Mouse (Mus musculus): Measurements from ENCODE around the gene Ms4a1.
A peak's percentile ranks its signal among the peaks of the same experiment; 100 is the strongest.
"Not testable (repeated sequence)": the region's sequence is repeated elsewhere in the genome, so short reads cannot be mapped to it uniquely, and the experiment has no call there.

Gene Ms4a1

GRCm38 (mm10) chr19:11266052-11266845 is at the start of gene Ms4a1:
Ms4a1 (minus strand) TSS chr19:11266241.
- DNase-seq (ENCODE audit: low spot score in 2 of 2), result peak in 1 of 2 experiments; percentile 11

GRCm38 (mm10) chr19:11314354-11314753 is 48.3 kb upstream of the Ms4a1 start, which contains the start of gene Ms4a14:
Ms4a14 (minus strand) TSS chr19:11314454.
- DNase-seq (ENCODE audit: low spot score in 2 of 2), result no peak

GRCm38 (mm10) chr19:11308888-11309287 is 42.8 kb upstream of the Ms4a1 start:
- no peak for DNase-seq (ENCODE audit: low spot score in 2 of 2)

GRCm38 (mm10) chr19:11299529-11299928 is 33.5 kb upstream of the Ms4a1 start:
- not testable (repeated sequence) for DNase-seq (ENCODE audit: low spot score in 2 of 2)

- no peak for DNase-seq (ENCODE audit: low spot score in 2 of 2)
Observed at GRCm38 (mm10) chr19:11298939-11299338, 32.9 kb upstream of the Ms4a1 start.

- DNase-seq (ENCODE audit: low spot score in 2 of 2), result not testable (repeated sequence)
Observed at GRCm38 (mm10) chr19:11293616-11294015, 27.6 kb upstream of the Ms4a1 start.

GRCm38 (mm10) chr19:11292990-11293389 is 26.9 kb upstream of the Ms4a1 start:
- peak; percentile 3 to 9 for DNase-seq (ENCODE audit: low spot score in 2 of 2)

GRCm38 (mm10) chr19:11283773-11284172 is 17.7 kb upstream of the Ms4a1 start, which contains the start of gene Ms4a5:
Ms4a5 (minus strand) TSS chr19:11283873.
- DNase-seq (ENCODE audit: low spot score in 2 of 2), result no peak

- DNase-seq (ENCODE audit: low spot score in 2 of 2), result no peak
Observed at GRCm38 (mm10) chr19:11280223-11280622, 14.2 kb upstream of the Ms4a1 start.

- DNase-seq (ENCODE audit: low spot score in 2 of 2), result no peak
Observed at GRCm38 (mm10) chr19:11276431-11276830, 10.4 kb upstream of the Ms4a1 start.

GRCm38 (mm10) chr19:11266956-11267355 is 915 bp upstream of the Ms4a1 start:
- no peak for DNase-seq (ENCODE audit: low spot score in 2 of 2)

- no peak for DNase-seq (ENCODE audit: low spot score in 2 of 2)
Observed at GRCm38 (mm10) chr19:11264602-11265185, 1.3 kb downstream of the Ms4a1 start.

- DNase-seq (ENCODE audit: low spot score in 2 of 2), result no peak
Observed at GRCm38 (mm10) chr19:11263549-11263948, 2.5 kb downstream of the Ms4a1 start.

- DNase-seq (ENCODE audit: low spot score in 2 of 2), result not testable (repeated sequence)
Observed at GRCm38 (mm10) chr19:11262932-11263331, 3.1 kb downstream of the Ms4a1 start.

- DNase-seq (ENCODE audit: low spot score in 2 of 2), result no peak
Observed at GRCm38 (mm10) chr19:11261522-11261921, 4.5 kb downstream of the Ms4a1 start.

GRCm38 (mm10) chr19:11244230-11244629 is 21.8 kb downstream of the Ms4a1 start:
- peak; percentile 29 to 49 for DNase-seq (ENCODE audit: low spot score in 2 of 2)

- no peak for DNase-seq (ENCODE audit: low spot score in 2 of 2)
Observed at GRCm38 (mm10) chr19:11242560-11242959, 23.5 kb downstream of the Ms4a1 start.

GRCm38 (mm10) chr19:11235820-11236219 is 30.2 kb downstream of the Ms4a1 start:
- no peak for DNase-seq (ENCODE audit: low spot score in 2 of 2)

- no peak for DNase-seq (ENCODE audit: low spot score in 2 of 2)
Observed at GRCm38 (mm10) chr19:11234921-11235735, 30.9 kb downstream of the Ms4a1 start.

- peak in 1 of 2 experiments; percentile 9 for DNase-seq (ENCODE audit: low spot score in 2 of 2)
Observed at GRCm38 (mm10) chr19:11234244-11234643, 31.8 kb downstream of the Ms4a1 start.

GRCm38 (mm10) chr19:11232348-11232747 is 33.7 kb downstream of the Ms4a1 start, which contains the start of gene Ms4a12:
Ms4a12 (minus strand) TSS chr19:11232448.
- no peak for DNase-seq (ENCODE audit: low spot score in 2 of 2)

All from heart, adult 9 months (tissue).